In the genomic region with DNA sequence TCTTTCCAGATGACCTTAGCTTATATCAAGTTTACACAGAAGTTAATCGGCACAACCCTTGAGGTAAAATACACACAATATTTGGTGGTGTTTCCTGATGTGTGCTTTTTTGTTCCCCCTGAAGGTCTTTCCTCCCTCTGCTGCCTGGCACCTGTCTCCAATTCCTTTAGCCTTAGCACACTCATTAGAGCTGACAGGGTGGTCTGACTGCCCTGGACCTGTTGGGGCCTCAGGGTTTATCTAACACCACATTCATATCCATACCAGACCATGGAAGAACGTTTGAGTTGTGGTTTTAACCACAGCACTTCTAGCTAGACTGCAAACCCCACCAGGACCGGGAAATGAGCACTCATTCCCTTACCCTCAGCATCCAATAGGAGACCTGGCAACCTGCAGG, we compare ENCODE assay signal across 18 mouse cellular contexts.
"Had no signal": no experiment of that assay in that cellular context is flagged by ENCODE, and none has a peak within 500 bp of the region (broad histone marks: within the 10 kb centered on the region; RNA-seq: fewer than 3 reads in every experiment).

No protein-coding gene starts in this region.

- H3K36me3 ChIP-seq: limb, embryonic 13.5 days; liver, embryonic 15.5 days; midbrain, embryonic 10.5 days; neural tube, embryonic 15.5 days had no signal

- H3K27ac ChIP-seq: layer of hippocampus, adult 2 months; limb, embryonic 13.5 days; liver, embryonic 15.5 days; midbrain, embryonic 10.5 days; neural tube, embryonic 15.5 days had no signal

- DNase-seq: kidney, adult 9 months; kidney, postnatal 10 days; left cerebral cortex, postnatal 4 days; lung, embryonic 14.5 days; lung, postnatal 10 days; lung, postnatal 4 days; midbrain, embryonic 14.5 days; right cerebral cortex, adult 18-20 months; thymus, adult 2 months; thymus, postnatal 36 days had no signal

- H3K27me3 ChIP-seq: limb, embryonic 13.5 days; liver, embryonic 15.5 days; neural tube, embryonic 15.5 days had no signal

- H3K9ac ChIP-seq: limb, embryonic 13.5 days; liver, embryonic 15.5 days; lung, embryonic 14.5 days; neural tube, embryonic 15.5 days had no signal

- H3K4me3 ChIP-seq: layer of hippocampus, adult 2 months; limb, embryonic 13.5 days; liver, embryonic 15.5 days; midbrain, embryonic 10.5 days; myocyte; neural tube, embryonic 15.5 days had no signal

- H3K4me2 ChIP-seq: limb, embryonic 13.5 days; liver, embryonic 15.5 days; lung, embryonic 14.5 days; neural tube, embryonic 15.5 days had no signal

- H3K4me1 ChIP-seq: midbrain, embryonic 10.5 days; neural tube, embryonic 15.5 days had no signal

- ATAC-seq: inflammation-experienced regulatory T-cells, adult 6 months; intestine, postnatal 0 days had no signal

- H3K9me3 ChIP-seq: limb, embryonic 13.5 days; liver, embryonic 15.5 days; midbrain, embryonic 10.5 days; neural tube, embryonic 15.5 days had no signal
